Mouse (Mus musculus) NIH3T3 (cell line): ENCODE results near the gene Klra7.
"Not testable (repeated sequence)": the region's sequence is repeated elsewhere in the genome, so short reads cannot be mapped to it uniquely, and the experiment has no call there.

Source experiments
- DNase-seq: peaks from one replicate; pipeline ENCODE4 v3.0.0-alpha.2; 2012; ENCODE audit warnings: low read depth

The Klra7 gene

DNA sequence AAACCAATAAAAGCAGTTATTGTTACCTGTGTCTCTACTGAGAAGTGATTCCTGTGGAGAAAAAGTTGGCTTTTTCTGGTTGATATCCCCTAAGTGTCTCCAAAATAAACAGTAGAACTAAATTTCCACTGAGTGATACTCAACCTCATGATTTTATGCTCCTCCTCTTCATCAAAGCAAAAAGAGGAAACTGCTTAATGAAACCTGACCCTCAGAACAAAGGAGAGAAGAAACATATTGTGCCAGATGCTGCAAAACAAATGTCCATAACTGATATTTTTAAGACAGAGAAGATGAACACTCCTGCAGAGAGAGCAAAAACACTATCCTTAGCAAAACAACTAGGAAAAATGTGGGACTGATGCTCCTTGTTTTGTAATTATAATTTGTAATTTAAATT, at the start of gene Klra7:
Gene Klra7 (minus strand): TSS at position 101 of the 400 bp plus-strand sequence.
- DNase-seq: no peak

- not testable (repeated sequence) for DNase-seq
Measured at GRCm38 (mm10) chr6:130281828-130282227, 48.7 kb upstream of the Klra7 start, which contains the start of gene Klra10. TSS of gene Klra10 (minus strand) at chr6:130281928.

DNA sequence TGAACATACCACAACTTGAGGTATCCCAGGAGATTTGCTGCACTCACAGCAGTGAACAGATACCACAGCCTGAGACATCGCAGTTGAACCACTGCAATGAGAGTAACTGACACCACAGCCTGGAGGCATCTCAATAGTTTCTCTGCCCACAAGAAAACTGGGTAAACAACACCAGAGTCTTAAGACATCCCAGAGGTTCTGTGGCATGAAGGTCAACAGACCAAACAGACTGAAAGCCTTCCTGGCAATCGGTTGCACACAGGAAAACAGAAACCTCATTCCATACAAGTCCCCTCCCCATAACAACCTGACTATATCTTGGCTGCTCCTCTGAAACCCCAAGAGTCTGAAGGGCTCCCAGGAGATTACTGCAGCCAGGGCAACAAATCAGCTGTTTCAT, 22.2 kb upstream of the Klra7 start:
- no peak for DNase-seq

DNA sequence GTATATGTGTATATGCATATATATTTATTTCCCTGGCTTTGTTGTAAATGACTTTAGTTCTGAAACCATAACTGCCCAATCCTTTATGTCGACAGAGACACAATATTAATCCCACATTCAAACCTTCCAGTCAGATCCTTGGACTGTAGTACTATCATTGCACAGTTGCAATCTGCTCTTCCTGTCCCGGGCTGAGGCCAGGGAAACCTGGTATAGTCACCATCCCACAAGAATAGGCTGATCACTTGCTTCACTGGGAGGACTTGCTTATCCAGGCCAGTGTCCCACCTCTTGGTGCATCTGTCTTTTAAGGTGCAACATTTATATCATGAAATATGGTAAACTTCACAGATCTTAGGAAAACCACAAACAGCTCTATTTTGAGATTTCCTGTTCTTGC, 4.4 kb upstream of the Klra7 start:
- DNase-seq: no peak

DNA sequence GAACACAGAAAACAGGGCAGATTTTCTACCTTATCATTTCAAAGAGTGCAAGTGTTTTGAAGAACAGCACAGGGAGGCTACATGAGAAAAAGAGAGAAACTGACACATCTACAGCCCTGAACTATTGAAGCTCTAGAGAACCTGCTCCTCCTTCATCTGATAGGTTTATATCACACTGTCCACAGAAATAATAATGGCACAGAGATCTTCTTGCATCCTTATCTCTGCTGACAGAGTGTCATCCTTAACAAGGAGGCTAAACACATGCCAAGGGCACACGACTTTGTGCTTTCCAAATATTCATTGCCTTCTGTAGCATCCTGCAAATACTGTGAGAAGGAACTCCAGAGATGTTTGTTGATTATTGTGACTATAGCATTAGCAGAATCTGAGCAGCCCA, 3.5 kb upstream of the Klra7 start:
- no peak for DNase-seq

DNA sequence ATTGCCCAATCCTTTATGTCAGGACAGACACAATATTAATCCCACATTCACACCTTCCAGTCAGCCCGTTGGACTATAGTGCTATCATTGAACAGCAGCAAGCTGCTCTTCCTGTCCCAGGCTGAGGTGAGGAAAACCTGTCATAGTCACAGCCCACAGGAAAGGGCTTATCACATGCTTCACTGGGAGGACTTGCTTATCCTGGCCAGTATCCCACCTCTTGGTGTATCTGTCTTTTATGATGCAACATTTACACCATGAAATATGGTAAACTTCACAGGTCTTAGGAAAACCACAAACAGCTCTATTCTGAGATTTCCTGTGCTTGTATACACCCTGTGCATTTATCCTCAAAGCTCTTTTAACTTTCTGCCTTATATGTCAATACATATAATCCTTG, 35.7 kb downstream of the Klra7 start:
- DNase-seq: not testable (repeated sequence)

- not testable (repeated sequence) for DNase-seq
Measured at GRCm38 (mm10) chr6:130193012-130193411, 40.1 kb downstream of the Klra7 start, which contains the start of gene Klra9. TSS of gene Klra9 (minus strand) at chr6:130193112.
